7 mouse cellular contexts compared by ENCODE assay signal in the genomic region with DNA sequence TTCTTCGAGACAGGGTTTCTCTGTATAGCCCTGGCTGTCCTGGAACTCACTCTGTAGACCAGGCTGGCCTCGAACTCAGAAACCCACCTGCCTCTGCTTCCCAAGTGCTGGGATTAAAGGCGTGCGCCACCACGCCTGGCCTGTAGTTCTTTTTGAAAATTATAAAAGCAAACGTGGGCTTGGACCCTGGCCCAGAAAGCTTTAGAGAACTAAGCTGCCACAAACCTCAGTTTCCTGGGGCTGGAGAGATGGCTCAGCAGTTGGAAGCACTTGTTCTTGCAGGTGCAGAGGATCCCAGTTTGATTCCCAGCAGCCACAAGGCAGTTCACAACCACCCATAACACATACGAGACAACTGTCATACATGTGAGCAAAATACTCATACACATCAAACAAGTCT. TPM values are rescaled to one million over a fixed set of nuclear protein-coding genes. Genes with fewer than 3 reads are reported as not detected.
DNase-seq lines count a peak whose midpoint lies in the region; ATAC-seq and TF ChIP-seq lines count a peak whose summit lies in the region.
"Not testable (repeated sequence)": the region's sequence is repeated elsewhere in the genome, so short reads cannot be mapped to it uniquely, and the experiment has no call there.

No protein-coding gene starts in this region.

- 0 out of 2 replicates have a peak, but pooled peaks have one; percentile 26 for ATAC-seq in granulocyte monocyte progenitor cell, adult 5-6 weeks (replicated peaks; ENCODE audit: poor library complexity, severe bottlenecking)
- ATAC-seq in liver, embryonic 16.5 days (ENCODE audit: low read depth); midbrain, embryonic 11.5 days (ENCODE audit: low FRiP score): not testable (repeated sequence)

- not testable (repeated sequence) for TF ChIP-seq CTCF in bone marrow, adult 2 months (IDR thresholded peaks at IDR 0.05; ENCODE audit: control insufficient read depth, insufficient read depth, low read length)

- not testable (repeated sequence) for H3K4me1 ChIP-seq in bone marrow, adult 2 months (ENCODE audit: control insufficient read depth, insufficient read depth, low read length); heart, embryonic 10.5 days; midbrain, embryonic 11.5 days (ENCODE audit: control insufficient read depth, insufficient read depth, low read length)
- peaks cover 24% of the 10 kb centered on the region for H3K4me1 ChIP-seq in liver, embryonic 16.5 days (ENCODE audit: control insufficient read depth, low read depth, low read length)
- H3K4me1 ChIP-seq in megakaryocyte, embryonic 14.5 days, result peaks cover 64% of the 10 kb centered on the region

- 21% methylated on average over 7 of the region's 7 CpGs for WGBS in bone marrow, adult 2 months
- WGBS in heart, embryonic 10.5 days, result 90% methylated on average over 7 of the region's 7 CpGs
- WGBS in liver, embryonic 16.5 days (ENCODE audit: insufficient replicate concordance), result 63% methylated on average over 7 of the region's 7 CpGs
- 93% methylated on average over 7 of the region's 7 CpGs for WGBS in midbrain, embryonic 11.5 days

- H3K27me3 ChIP-seq in heart, embryonic 10.5 days (ENCODE audit: insufficient read depth, poor library complexity, severe bottlenecking); liver, embryonic 16.5 days (ENCODE audit: control insufficient read depth, insufficient read depth, low read depth, low read length); megakaryocyte, embryonic 14.5 days (replicated peaks); midbrain, embryonic 11.5 days (ENCODE audit: control insufficient read depth, insufficient read depth, low read length): not testable (repeated sequence)

- H3K9ac ChIP-seq in liver, embryonic 16.5 days (ENCODE audit: low read depth, low read length); midbrain, embryonic 11.5 days (ENCODE audit: low read length): not testable (repeated sequence)

- not testable (repeated sequence) for TF ChIP-seq POLR2A in bone marrow, adult 2 months (IDR thresholded peaks at IDR 0.05; ENCODE audit: borderline replicate concordance, control insufficient read depth, low read depth, low read length)

- H3K27ac ChIP-seq in bone marrow, adult 2 months (ENCODE audit: control insufficient read depth, insufficient read depth, low read depth, low read length, poor library complexity), result peak overlapping the region; percentile 38; the same call in 1 of the 2 replicates
- H3K27ac ChIP-seq in heart, embryonic 10.5 days; liver, embryonic 16.5 days (ENCODE audit: low read length); midbrain, embryonic 11.5 days (ENCODE audit: low read depth, low read length): not testable (repeated sequence)

- DNase-seq in 416B (ENCODE audit: low read depth), result peak; percentile 69
- DNase-seq in heart, embryonic 10.5 days (ENCODE audit: low spot score), result peak; percentile 25
- DNase-seq in midbrain, embryonic 11.5 days (ENCODE audit: low spot score, missing footprints), result peak; percentile 10

- not testable (repeated sequence) for H3K4me3 ChIP-seq in bone marrow, adult 2 months (replicated peaks; ENCODE audit: control insufficient read depth, low read depth, low read length); heart, embryonic 10.5 days; liver, embryonic 16.5 days (ENCODE audit: low read depth, low read length); midbrain, embryonic 11.5 days (ENCODE audit: low read depth, low read length)
- peak overlapping the region; percentile 21 for H3K4me3 ChIP-seq in megakaryocyte, embryonic 14.5 days (replicated peaks)

- not testable (repeated sequence) for H3K9me3 ChIP-seq in heart, embryonic 10.5 days; liver, embryonic 16.5 days (replicated peaks; ENCODE audit: control insufficient read depth, low read length); megakaryocyte, embryonic 14.5 days; midbrain, embryonic 11.5 days (ENCODE audit: control insufficient read depth, low read length)

- peak overlapping the region; percentile 31; the same call in 1 of the 2 replicates for H3K4me2 ChIP-seq in liver, embryonic 16.5 days (ENCODE audit: low read depth, low read length)
- not testable (repeated sequence) for H3K4me2 ChIP-seq in midbrain, embryonic 11.5 days

- not testable (repeated sequence) for H3K36me3 ChIP-seq in heart, embryonic 10.5 days; liver, embryonic 16.5 days (ENCODE audit: control insufficient read depth, insufficient read depth); midbrain, embryonic 11.5 days (ENCODE audit: control insufficient read depth, insufficient read depth, low read length)
- H3K36me3 ChIP-seq in megakaryocyte, embryonic 14.5 days (replicated peaks; ENCODE audit: low read length), result peaks cover 15% of the 10 kb centered on the region

RNA-seq across cellular contexts. Expression of a gene that starts 38.1 kb away (rescaled TPM):
- 1,120 and 1,318 TPM in 2 replicates for polyA plus RNA-seq in bone marrow, adult 2 months (2011; ENCODE audit: insufficient read depth, insufficient read length, low replicate concordance, missing spikeins)
- total RNA-seq in granulocyte monocyte progenitor cell, adult 5-6 weeks (2014; fragmentation: Nextera tagmentation), result 3,744 and 3,748 TPM in 2 replicates
- total RNA-seq in granulocyte monocyte progenitor cell, adult 5-6 weeks (2017), result 6,425 and 6,963 TPM in 2 replicates
- 903 and 1,025 TPM in 2 replicates for polyA plus RNA-seq in heart, embryonic 10.5 days (2016; fragmentation: Nextera tagmentation; extraction: Ambion mirVana)
- polyA plus RNA-seq in liver, embryonic 16.5 days (2015; fragmentation: Nextera tagmentation; extraction: Ambion mirVana), result 593 and 662 TPM in 2 replicates
- 14.5 and 291 TPM in 2 replicates for polyA plus RNA-seq in megakaryocyte, embryonic 14.5 days (2012; ENCODE audit: insufficient read depth, low replicate concordance)
- polyA plus RNA-seq in midbrain, embryonic 11.5 days (2014; fragmentation: Nextera tagmentation; extraction: Ambion mirVana), result 1,104 and 1,128 TPM in 2 replicates

Comparison
In these comparisons a context has a peak if more than half of its experiments do, and no peak if none do; other contexts are left out.
1. DNase-seq: peak in every context shown above with its lines; median percentile 69 in 416B; 25 in heart, embryonic 10.5 days; 10 in midbrain, embryonic 11.5 days.